Mouse (Mus musculus) liver, adult 2 months (tissue): ENCODE results near the gene Ap3s2.

ENCODE experiments used
- CTCF ChIP-seq: fragments of 200-500 bp; IDR thresholded peaks from 2 replicates; pipeline ENCODE4 v1.5.1; 2011; ENCODE audit warnings: low read depth, low read length, control low read depth
- POLR2A ChIP-seq: fragments of 200-500 bp; IDR thresholded peaks from 2 replicates; pipeline ENCODE4 v1.6.1; 2011; ENCODE audit warnings: low read length, control low read depth; ENCODE audit not compliant: insufficient read depth; ENCODE audit errors: extremely low read depth

- TF ChIP-seq CTCF (no peak), POLR2A (no peak)
These were observed 27.6 kb downstream of the Ap3s2 start for GRCm38 (mm10) chr7:79892576-79893428.
